Mouse (Mus musculus) central nervous system, embryonic 11.5 days (tissue): ENCODE results near the gene Tenm2. TPM values are rescaled to one million over a fixed set of nuclear protein-coding genes. Genes with fewer than 3 reads are reported as not detected.

Experiments used
- polyA plus RNA-seq: library from polyadenylated mRNA; depleted of rRNA; stranded (reverse); fragments of >200 nt; gene quantifications from 2 replicates; pipeline ENCODE4 v1.2.3, GENCODE M21; 2012; rRNA removed

Tenm2 gene
- 4.2 and 4.8 TPM in 2 replicates for polyA plus RNA-seq

GRCm38 (mm10) chr11:37235914-37236600 is at the start of gene Tenm2:
Tenm2 (minus strand) TSS chr11:37235964.

GRCm38 (mm10) chr11:35980411-35980917 is 1255.3 kb downstream of the Tenm2 start, which contains the start of gene Wwc1:
Wwc1 (minus strand) TSS chr11:35980527.

